Mouse (Mus musculus) cerebellum, adult 9-11 months (tissue): ENCODE results near the gene Ctnnbip1.

Experiments used
- DNase-seq: peaks from one replicate; pipeline ENCODE4 v3.0.0; 2022

Ctnnbip1 gene

GRCm38 (mm10) chr4:149562905-149563347 lies 44.9 kb downstream of the Ctnnbip1 start:
- DNase-seq: peak; percentile 86

DNA sequence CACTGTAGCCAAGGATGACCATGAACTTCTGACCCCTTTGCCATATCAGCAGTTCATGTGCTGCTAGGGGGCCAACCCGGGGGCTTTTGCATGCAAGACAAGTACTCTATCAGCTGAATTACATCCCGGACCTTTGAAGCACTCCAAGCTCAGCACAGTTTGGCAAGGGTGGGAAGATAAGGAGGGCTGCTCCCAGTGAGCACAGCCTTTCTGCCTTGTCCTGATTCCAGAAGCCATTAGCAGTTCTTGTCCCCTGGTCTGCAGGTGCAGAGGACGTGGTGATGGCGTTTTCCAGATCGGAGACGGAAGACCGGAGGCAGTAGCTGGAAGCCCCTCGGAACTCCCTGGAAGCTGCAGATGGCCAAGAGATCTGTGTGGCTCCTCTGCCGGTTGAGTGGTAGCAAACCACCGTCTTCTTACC lies 45.9 kb downstream of the Ctnnbip1 start:
- peak; percentile 66 for DNase-seq

DNA sequence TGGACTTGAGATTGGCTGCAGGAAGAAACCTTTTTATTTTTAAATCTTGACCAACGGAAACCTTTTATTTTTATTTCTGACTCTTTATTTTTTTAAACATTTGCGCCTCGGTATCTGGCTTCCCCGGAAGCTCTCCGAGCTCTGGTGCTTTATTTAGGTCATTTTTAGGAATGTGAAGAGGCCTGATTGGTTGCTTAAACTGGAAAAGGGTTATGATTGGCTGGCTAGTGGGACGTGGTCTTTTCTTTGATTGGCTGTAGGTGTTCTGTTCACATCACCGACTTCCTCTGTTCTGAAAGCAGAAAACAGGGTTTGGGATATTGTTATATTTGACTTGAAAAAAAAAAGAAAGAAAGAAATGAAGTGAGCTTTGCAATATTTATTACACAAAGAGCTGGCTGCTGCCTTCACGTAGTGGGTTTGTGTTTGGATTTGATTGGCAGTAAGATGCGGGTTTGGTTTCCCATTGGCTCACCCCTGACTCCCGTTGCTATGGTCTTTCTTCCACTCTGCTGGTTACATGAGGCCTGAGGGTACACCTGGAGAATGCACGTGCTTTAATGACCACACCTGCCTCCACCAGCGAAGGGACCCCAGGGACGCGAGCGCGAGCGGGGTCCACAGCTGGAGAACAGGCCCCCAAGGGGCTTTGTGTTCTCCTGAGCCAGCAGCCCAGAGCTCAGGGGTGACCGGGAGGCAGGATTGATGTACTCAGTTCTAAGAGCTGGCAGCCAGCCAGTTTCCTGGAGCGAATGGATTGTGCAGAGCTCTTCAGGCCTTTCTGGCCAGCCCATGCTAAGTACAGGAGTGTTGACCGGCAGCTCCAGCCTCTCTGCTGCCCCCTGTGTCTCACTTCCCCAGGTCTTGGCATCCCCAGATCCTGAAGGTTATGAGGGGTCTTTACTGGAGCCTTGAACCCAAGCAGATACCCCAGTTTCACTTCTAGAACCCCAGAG lies 46.7 kb downstream of the Ctnnbip1 start:
- peak; percentile 90 for DNase-seq

DNA sequence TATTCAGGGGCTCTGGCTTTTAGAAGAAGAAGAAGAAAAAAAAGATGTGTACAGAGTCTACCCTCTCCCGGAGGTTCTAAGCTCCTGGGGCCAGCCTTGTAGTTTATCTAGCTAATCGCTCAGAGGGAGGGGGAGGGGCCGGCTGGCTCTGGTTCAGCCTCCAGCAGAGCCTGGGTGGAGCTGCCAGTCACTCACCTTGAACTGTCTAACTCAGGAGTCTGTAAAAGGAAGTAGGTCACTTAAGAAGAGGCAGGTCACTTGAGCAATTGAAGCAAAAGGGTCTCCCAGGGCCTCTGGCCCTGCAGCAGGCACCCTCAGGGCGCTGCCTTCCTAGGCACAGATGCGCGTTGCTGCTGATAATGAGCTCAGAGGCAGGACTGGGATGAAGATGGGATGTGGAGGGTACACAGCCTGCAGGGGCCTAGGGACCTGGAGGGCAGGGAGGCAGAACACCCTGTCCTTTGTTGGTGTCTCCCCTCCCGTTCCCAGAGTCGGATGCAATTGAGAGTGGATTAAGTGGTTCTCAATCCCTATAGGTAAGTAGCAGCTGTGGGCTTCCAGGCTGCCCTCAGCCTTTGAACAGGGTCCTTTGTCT lies 49.5 kb downstream of the Ctnnbip1 start:
- DNase-seq: peak; percentile 56

DNA sequence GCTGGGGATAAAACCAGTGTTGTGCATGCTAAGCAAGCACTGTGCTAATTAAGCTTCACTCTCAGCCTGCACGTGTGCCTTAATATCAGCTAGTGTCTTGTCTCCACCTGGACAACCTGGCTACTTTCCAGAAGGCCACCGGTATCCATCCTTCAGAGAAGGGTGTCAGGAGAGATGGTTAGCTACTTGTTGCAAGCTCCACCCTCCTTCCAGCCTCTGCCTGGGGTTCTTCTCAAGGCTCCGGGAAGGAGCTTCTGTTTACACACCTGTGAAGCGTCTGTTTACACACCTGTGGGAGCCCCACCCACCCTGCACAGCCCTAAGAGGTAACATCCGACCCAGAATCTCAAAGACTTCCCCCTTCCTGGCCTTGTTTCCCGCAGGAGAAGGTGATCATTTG lies 50.6 kb downstream of the Ctnnbip1 start:
- DNase-seq: no peak

DNA sequence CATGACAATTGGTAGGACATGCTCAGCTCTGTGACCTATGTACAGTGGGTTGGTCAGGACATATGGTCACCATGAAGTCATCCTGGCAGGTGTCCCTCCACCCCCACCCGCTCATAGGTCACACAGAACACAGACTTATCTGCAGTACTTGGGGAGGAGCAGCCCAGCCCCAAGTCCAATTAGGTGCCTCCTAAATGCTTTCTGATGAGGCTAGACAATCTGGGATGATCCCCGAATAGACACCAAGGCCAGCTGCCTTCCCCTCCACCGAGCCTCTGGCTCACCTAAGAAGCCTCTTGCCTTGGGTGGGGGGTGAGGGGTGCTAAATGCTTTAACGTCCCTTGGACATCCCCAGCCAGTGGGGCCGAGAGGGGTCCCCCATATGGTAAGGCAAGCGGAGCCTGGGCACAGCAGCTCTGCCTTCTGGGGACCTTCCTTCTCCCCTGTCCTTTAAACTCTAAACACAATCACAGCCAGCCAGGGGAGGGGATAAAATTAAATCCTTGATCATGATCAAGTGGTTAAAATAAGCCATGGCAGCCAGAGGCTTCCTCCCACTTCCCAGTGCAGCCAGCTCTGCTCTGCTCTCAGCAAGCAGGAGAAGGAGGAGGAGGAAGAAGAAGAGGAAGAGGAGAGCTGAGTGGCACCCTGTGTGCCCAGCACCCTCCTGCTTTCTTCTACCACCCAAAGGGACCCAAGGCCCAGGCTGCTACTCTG lies 51.9 kb downstream of the Ctnnbip1 start:
- no peak for DNase-seq

- no peak for DNase-seq
Observed at GRCm38 (mm10) chr4:149570498-149570863, 52.4 kb downstream of the Ctnnbip1 start.

- DNase-seq: no peak
Observed at GRCm38 (mm10) chr4:149571209-149571608, 53.2 kb downstream of the Ctnnbip1 start.

DNA sequence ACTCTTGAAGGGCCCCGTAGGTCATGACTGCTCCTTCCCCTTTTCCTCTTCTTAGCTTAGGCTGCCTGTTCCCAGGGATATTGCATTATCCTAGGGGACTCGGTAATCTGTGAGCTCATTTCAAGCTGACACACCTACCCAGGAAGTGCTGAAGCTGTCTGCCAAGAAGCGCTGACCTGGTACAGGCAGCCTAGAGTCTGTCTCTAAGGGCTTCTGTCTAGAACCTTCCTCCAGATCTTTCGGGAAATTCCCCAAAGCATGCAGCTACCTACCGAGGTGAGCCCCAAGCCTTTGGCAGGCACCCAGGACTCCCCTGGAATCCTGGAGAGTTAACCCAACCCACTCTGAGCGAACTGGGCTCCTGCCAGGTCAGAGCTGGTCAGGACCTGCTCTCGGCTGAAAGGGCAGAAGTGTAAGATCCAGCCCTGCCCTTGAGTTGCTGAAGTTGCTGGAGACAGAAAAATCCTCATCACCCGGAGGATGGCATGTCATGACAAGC lies 53.7 kb downstream of the Ctnnbip1 start:
- DNase-seq: peak; percentile 69

GRCm38 (mm10) chr4:149572446-149572845 lies 54.4 kb downstream of the Ctnnbip1 start:
- DNase-seq: no peak

DNA sequence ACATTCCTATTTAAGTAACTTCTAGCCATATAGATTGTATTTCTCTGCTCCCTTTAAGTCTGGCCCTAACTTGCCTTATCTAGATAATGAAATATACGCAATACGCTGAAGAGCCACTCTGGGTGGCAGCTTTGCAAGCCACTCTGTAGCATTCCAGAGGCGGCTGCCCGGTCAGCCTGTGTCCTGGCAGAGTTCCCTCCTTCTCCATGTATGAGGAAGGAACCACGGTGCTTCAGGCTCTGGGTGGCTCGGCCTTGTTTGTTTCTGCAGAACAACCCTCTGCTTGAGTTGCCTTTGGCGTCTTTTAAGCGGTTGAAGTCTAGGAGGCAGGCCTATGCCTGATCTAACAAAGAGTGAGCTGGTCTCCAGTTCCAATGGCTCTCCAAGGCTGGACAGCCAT lies 54.8 kb downstream of the Ctnnbip1 start:
- no peak for DNase-seq

GRCm38 (mm10) chr4:149574391-149574821 lies 56.4 kb downstream of the Ctnnbip1 start:
- no peak for DNase-seq

GRCm38 (mm10) chr4:149576061-149576460 lies 58.0 kb downstream of the Ctnnbip1 start:
- DNase-seq: no peak

DNA sequence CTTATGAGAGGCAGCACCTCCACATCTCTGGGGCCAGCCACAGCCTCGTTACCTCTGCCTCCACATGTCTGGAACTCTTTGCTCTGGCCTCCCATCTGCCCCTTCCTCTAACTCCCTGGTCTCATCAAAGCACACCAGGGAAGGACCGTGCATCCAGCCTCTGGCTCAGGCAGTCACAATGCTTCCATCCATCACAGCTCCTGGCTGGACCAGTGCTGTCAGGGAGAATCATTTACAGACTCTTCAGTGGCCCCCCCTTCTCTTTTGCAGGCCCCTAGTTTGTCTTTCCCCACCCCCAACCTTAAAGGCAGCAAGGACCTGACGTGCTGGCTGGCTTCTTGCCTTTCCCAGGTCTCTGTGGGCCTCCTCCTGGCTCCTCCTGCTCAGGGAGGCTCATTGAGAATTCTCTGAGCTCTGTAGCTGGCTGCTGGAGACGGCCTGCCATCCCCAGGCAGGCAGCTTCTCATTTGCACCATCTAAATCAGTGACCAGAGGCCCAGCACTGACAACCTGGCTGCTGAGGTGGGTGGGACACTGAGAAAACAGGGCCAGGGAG lies 59.0 kb downstream of the Ctnnbip1 start:
- DNase-seq: no peak

DNA sequence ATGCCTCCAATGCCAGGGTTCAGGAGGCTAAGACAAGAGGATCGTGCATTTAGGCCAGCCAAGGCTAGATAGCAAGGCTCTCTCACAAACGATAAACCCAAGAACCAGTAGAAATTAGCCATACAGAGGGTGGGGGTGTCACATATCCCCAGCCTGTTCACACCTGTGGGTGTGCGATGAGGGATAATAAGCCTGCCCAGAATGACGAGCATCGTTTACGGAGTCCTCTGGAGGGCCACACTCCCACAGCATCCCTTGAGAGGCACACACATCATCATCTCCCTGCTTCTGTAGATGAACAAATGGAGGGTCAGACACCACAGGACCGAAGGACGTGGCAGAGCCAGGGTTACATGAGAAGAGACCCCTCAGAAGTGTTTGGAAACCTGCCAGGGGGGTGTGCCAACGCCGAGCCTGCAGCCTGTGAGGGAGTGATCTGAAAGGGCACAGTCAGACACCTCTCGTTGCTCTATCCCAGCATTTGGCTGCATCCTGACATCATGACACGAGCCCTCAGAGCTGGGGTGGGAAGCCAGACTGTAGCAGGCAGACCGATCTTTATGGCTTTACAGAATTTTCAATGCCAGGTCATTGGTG lies 60.1 kb downstream of the Ctnnbip1 start:
- no peak for DNase-seq

DNA sequence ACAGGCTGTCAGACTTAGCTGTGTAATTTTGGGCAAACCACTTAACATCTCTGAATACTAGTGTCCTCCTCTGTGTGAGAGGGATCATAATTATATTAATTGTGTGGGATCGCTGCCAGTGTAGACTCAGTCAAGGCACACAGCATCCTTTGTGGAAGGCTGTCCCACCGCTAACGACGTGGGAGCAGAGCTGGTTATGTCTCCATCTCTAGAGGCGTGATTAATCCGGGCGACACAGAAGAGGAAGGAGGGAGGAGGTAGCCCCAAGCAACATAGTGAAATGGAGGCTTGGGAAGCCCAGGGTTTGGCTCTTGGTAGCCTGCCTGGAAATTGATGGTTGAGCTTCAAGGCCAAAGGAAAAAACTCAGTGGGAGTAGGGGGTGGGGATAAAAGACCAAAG lies 60.8 kb downstream of the Ctnnbip1 start:
- no peak for DNase-seq

DNA sequence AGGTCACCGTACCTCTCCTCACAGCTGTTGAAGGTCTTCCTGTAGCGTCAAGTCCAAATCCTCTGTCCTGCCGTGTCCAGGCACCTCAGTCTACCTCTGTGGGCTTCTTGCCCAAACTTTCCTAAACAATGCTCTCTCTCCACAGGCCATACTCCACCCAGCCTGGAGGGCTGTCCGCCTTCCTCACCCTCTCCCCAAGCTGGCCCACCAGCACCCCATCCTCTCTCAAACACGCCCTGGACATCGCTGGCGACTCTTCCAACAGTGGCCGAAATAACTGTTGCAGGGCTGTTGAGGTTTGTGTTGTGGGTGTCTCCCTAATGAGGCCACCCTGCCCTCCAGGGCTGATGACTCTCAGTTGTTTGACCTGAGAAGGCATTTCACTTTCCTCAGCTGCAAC lies 67.2 kb downstream of the Ctnnbip1 start:
- DNase-seq: peak; percentile 59

DNA sequence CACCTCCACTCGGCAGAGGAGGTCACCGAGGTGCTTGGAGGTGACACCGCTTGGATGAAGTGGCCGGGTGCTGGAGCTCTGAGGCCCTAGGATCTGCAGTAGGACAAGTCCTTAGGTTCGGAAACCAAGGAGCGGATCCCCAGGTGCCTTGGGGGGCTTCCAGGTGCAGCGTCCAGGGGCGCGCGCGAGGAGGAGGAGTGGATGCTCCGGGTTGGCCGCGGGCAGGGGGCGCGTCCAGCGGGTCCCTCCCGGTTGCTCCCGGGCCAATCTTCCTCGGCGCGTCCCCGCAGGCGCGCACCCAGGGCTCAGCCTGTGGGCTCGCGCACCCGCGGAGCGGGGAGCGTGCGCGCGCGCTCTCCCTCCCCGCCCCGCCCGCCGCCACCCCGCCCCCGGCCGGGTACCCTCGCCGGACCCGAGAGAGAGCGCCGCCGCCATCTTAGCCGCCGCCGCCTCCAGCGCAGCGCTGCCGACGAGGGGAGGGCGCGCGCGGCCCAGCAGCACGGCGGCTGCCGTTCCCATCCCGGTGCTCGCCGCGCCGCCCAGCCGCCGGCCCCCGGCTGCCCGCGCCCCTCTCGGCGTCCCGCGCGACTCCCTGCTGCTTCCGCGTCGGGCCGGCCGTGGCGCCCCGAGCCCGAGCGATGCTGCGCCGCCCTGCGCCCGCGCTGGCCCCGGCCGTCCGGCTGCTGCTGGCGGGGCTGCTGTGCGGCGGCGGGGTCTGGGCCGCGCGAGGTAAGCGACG lies 68.2 kb downstream of the Ctnnbip1 start, which contains the start of gene Clstn1:
Gene Clstn1, plus strand, starts transcription at position 425 of the 739 bp plus-strand sequence.
- peak; percentile 82 for DNase-seq

DNA sequence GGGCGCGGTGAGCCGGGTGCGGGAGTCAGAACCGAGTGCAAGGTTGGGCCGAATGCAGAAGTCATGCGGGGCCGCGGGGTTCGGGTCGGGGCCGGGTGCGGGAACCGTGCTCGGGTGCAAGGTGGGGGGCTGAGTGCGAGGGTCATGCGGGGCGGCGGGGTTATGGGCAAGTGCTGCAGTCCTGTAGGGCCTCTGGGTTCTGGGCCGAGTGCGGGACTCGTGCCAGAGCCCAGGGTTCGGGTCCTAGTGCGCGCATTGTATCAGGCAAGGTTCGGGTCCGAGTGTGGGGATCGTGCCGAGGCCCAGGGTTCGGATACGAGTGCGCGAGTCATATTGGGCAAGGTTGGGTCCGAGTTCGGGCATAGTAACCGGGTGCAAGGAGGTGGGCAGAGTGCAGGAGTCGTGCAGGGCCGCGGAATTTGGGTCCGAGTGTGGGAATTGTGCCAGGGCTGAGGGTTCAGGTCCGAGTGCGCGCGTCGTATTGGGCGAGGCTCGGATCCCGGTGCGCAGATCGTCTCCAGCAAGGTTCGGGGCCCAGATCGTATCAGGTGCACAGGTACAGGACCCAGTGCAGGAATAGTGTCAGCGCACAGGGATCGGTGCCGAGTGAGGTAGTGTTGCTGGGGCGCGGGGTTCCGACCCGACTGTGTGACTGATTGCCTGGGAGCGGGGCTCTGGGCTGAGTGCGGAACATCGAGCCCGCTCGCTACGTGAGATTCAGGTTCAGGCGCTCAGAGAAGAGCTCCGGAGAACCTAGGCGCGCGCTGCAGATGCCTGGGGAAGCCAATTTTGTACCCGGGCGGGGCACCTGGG lies 69.0 kb downstream of the Ctnnbip1 start:
- peak; percentile 83 for DNase-seq

DNA sequence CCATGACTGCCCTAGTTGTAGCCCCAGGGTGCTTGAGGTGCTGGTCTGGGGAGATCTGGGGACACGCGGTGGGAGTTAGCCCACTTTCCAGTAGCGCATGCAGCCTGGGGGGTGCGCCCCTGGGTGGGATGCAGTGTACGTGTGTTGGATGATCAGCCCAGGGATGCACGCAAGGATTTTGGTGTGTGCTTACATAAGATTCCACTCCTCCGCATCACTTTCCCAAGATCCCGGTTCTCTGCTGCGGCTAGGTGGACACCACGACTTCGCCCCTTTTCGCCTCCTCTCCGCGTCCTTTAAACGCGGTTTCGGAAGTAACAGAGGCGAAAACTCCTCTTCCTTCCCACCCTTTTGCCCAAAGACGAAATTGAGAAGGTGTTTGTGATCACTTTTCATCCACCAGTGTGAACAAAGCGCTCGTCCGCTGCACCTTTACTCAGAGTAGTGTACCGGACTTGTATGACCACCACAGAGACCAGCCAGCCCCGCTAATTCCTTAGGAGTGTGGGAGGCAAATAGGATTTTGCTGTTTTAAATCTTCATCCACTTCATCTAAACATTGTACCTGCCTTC lies 69.6 kb downstream of the Ctnnbip1 start:
- no peak for DNase-seq
